Mouse (Mus musculus): Measurements from ENCODE around the gene Lhx4.

DNA sequence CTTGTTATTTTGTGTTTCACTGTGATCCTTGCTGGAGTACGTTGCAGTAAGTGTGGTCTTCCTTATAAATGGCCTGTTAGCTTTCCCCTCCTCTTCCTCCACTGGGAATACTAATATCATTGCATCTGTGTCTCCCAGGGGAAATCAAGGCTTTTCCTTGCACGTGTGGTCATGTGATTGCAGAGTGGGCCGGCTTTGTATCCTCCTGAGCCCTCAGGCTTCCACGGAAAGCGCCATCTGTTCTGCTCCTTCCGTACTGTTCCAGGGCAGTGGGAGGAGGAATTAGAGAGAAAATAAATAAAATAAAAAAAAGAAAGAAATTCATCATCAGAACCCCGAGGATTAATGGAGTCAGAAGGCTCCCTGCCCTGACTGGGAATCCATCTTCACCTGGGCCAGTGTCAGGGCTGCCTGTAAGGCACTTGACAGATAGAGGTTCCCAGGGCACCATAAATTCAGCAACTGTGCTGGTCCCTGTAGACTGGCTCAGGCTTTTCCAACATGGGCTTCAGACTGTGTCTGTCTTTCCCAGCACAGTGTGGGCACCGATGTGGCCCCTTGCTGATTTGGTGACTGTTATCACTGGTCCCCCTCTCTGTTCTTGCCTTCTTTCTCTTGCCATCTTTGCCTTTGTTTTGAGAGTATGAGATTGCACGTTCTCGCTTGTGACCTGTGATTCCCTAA, 70.2 kb downstream of the Lhx4 start:
- no peak for TF ChIP-seq CTCF (IDR thresholded peaks at IDR 0.05; ENCODE audit: low read depth, low read length)
- TF ChIP-seq POLR2A (IDR thresholded peaks at IDR 0.05; ENCODE audit: borderline replicate concordance, low read depth, low read length): no peak

Data from bone marrow macrophage, adult 2 months (primary cell).